Mouse (Mus musculus) small intestine, adult 2 months (tissue): ENCODE measurements at regions not wholly inside any gene's neighbourhood (a gene's known extent, or its start where the extent isn't known, plus 50 kb on each side); places are given as distances from the start of the nearest gene placed in this dataset.
"Not testable (repeated sequence)": the region's sequence is repeated elsewhere in the genome, so short reads cannot be mapped to it uniquely, and the experiment has no call there.

ENCODE experiments used
- H3K27ac ChIP-seq: fragments of 200-500 bp; 2 replicates; pipeline ENCODE4 v1.5.1; 2012; ENCODE audit warnings: low read depth, low read length, control low read depth, inconsistent platforms; ENCODE audit not compliant: insufficient read depth
- H3K27me3 ChIP-seq: fragments of 200-500 bp; 2 replicates; pipeline ENCODE4 v1.6.1; 2012; ENCODE audit warnings: mild to moderate bottlenecking, moderate library complexity, low read length, inconsistent platforms; ENCODE audit not compliant: control insufficient read depth, insufficient read depth
- H3K36me3 ChIP-seq: fragments of 200-500 bp; 2 replicates; pipeline ENCODE4 v1.6.1; 2012; ENCODE audit warnings: mild to moderate bottlenecking, low read length, control low read depth, inconsistent platforms; ENCODE audit not compliant: control insufficient read depth, insufficient read depth
- H3K4me1 ChIP-seq: fragments of 200-500 bp; 2 replicates; pipeline ENCODE4 v1.6.1; 2012; ENCODE audit warnings: low read length, inconsistent platforms, mixed read lengths; ENCODE audit not compliant: control insufficient read depth, insufficient read depth, insufficient read length
- H3K4me3 ChIP-seq: fragments of 200-500 bp; 2 replicates; pipeline ENCODE4 v1.5.1; 2012; ENCODE audit warnings: low read depth, mild to moderate bottlenecking, control low read depth, inconsistent platforms, low read length, moderate library complexity
- CTCF ChIP-seq: fragments of 200-500 bp; IDR thresholded peaks from 2 replicates; pipeline ENCODE4 v1.5.1; 2012; ENCODE audit warnings: low read depth, mild to moderate bottlenecking, control low read depth, inconsistent platforms, low read length, moderate library complexity, mixed read lengths; ENCODE audit not compliant: insufficient replicate concordance, insufficient read length; ENCODE audit errors: extremely low read depth
- POLR2A ChIP-seq: fragments of 200-500 bp; IDR thresholded peaks from 2 replicates; pipeline ENCODE4 v1.6.1; 2012; ENCODE audit warnings: low read depth, mild to moderate bottlenecking, control low read depth, inconsistent platforms, low read length, moderate library complexity
- WGBS: fragments of 180-500 bp; shearing (Covaris S2); methylation state at CpG from one replicate; pipeline ENCODE4 v1.1.7; 2018; 5-methylcytosine and 5-hydroxymethylcytosine counted together

DNA sequence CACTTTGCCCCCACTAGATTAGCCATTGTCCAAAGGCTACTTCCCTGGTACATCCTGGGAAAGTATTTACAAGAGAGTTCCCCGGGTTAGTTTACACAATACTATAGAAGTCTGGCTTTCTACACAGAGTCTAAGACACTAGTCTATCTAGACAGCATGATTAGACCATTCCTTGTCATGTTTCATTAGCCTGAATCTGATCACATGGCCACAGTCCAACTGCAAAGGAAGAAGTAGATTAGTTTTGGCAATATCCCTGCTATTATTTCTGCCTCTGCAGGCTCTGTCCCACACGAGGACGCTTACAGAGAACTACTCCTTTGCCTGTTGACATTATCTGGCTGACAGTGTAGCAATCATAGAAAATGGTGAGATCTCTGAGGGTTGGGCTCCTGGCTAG lies 144.2 kb downstream of the Nuak1 start:
- Histone ChIP-seq H3K4me3 (no peak overlapping the region), H3K27ac (no peak overlapping the region), H3K36me3 (no peaks in the 10 kb centered on the region), H3K27me3 (no peaks in the 10 kb centered on the region), H3K4me1 (no peaks in the 10 kb centered on the region)
- TF ChIP-seq CTCF, result no peak
- no peak for TF ChIP-seq POLR2A
- 44% methylated on average over 3 of the region's 3 CpGs for WGBS

DNA sequence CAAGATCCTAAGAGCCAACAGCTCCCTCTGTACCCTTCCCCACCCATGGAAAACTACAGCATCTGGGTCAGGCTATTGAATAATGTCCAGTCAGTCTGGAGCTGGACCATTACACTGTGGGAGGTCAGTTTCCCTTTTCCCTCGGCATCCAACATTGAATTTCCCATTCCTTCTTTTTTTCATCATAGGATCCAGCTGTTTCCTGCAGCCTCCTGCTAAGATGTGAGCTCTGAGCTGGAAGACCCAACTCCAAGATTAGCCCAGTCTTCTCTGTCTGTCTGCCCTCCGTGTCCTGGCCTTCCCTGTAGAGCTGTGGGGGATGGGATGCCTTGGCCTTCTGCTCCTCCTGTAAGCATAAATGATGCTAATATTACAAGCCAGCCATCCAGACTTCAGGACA lies 138.8 kb downstream of the Nuak1 start:
- Histone ChIP-seq H3K4me1 (no peaks in the 10 kb centered on the region), H3K27ac (no peak overlapping the region), H3K4me3 (no peak overlapping the region), H3K27me3 (no peaks in the 10 kb centered on the region), H3K36me3 (no peaks in the 10 kb centered on the region)
- 69% methylated on average over 2 of the region's 2 CpGs for WGBS
- no peak for TF ChIP-seq POLR2A
- no peak for TF ChIP-seq CTCF

DNA sequence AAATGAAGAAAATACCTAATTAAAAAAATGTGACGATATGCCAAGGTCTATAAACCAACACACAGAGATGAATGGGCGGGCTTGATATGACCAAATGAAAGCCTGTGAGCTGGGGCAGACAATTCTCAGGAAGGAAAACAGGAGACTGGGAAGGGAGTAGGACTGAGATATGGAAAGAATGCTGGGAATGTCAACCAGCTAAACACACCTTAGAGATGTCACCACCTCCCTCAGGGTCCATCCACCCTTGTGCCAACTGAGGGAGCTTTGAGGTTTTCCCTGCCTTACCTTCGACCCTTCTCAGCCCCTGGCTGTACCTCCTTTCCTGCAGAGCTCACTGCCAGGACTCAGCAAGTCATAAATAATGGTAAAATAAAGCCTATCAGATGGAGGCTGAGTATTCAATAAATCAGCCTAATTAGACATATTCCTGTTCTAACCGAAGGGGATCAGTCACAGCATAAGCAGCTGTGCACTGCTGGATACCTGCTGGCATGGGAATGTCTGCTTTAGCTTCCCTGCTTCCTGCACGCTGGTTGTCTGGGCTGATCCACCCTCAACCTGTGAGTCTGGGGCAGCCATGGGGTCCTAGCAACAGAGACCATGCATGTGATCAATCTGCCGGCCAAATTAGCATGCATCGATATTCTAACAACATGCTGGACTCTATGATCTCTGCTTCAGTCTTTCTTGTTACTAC lies 137.4 kb downstream of the Nuak1 start:
- Histone ChIP-seq H3K4me1 (no peaks in the 10 kb centered on the region), H3K36me3 (no peaks in the 10 kb centered on the region), H3K27me3 (no peaks in the 10 kb centered on the region), H3K27ac (no peak overlapping the region), H3K4me3 (no peak overlapping the region)
- 44% methylated on average over 7 of the region's 7 CpGs for WGBS
- TF ChIP-seq CTCF (no peak), POLR2A (no peak)

DNA sequence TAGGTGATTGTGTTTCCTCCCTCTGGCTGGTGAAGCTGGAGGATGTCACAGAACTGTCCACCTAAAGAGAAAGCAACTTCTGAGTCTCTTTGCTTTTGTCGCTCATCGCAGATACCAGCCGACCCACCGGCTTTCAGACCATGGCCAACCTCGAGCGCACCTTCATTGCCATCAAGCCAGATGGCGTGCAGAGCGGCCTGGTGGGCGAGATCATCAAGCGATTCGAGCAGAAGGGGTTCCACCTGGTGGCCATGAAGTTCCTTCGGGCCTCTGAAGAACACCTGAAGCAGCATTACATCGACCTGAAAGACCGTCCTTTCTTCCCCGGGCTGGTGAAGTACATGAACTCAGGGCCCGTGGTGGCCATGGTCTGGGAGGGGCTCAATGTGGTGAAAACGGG lies 131.7 kb downstream of the Nuak1 start:
- H3K27ac ChIP-seq, H3K36me3 ChIP-seq, H3K27me3 ChIP-seq, H3K4me3 ChIP-seq, H3K4me1 ChIP-seq: not testable (repeated sequence)
- 90% methylated on average over 17 of the region's 17 CpGs for WGBS

DNA sequence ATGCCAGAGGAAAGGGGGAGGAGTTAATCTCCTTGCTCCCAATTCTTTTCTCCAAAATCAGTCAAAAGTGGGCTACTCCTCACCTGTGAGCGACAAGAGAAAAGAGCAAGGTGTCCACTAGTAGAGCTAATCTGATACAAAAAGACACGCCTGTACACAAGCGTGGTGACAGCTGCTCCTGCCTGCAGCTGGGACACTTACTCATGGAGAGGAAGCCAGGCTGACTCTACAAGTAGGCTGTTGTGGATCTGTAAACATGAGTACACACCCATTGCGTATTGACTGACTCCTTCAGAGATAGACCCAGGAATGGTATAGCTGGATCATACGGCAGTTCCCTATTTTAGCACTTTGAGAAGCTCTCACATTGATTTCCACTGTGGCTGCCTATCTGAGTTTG lies 129.7 kb downstream of the Nuak1 start:
- WGBS, result 64% methylated on average over 5 of the region's 5 CpGs

DNA sequence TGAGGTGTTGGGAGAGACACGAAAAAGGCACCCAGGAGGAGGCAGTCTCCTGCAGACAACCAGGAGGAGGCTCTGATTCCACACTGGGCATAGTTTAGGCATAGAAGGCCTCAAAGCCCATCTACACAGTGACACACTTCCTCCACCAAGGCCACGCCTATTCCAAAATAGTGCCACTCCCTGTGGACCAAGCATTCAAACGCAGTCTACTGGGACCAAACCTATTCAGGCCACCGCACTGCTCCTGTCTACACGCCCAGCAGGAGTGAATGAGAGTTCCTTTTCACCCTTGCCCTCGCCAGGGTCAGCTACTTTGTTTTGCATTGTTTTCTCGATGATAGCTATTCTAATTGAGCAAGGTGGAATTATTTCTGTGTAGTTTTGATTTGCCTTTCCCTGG lies 127.7 kb downstream of the Nuak1 start:
- 66% methylated on average over 7 of the region's 7 CpGs for WGBS
- H3K36me3 ChIP-seq, result no peaks in the 10 kb centered on the region
- H3K4me1 ChIP-seq, result 0 out of 2 replicates have a peak, but pooled peaks cover 2% of the 10 kb centered on the region
- TF ChIP-seq CTCF, result no peak
- no peak overlapping the region for H3K27ac ChIP-seq
- no peaks in the 10 kb centered on the region for H3K27me3 ChIP-seq
- no peak overlapping the region for H3K4me3 ChIP-seq

More for the DNA sequence above, 129.7 kb downstream of the Nuak1 start:
- Histone ChIP-seq H3K36me3 (no peaks in the 10 kb centered on the region), H3K27me3 (no peaks in the 10 kb centered on the region), H3K4me1 (0 out of 2 replicates have a peak, but pooled peaks cover 2% of the 10 kb centered on the region), H3K27ac (no peak overlapping the region), H3K4me3 (no peak overlapping the region)
- no peak for TF ChIP-seq CTCF
- TF ChIP-seq POLR2A, result no peak

DNA sequence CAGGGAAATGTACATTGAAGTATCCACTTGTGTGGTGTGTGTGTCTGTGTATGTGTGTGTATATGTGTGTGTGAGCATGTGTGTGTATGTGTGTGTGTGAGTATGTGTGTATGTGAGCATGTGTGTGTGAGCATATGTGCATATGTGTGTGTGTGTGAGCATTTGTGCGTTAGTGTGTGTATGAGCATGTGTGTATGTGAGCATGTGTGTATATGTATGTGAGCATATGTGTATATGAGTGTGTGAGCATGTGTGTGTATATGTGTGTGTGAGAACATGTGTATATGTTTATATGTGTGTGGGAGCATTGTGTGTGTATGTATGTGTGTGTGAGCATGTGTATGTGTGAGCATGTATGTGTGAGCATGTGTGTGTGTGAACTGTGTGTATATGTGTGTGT lies 123.5 kb downstream of the Nuak1 start:
- no peak for TF ChIP-seq POLR2A
- no peak for TF ChIP-seq CTCF
- H3K4me3 ChIP-seq, result no peak overlapping the region
- 94% methylated on average over 1 of the region's 1 CpGs for WGBS
- H3K27me3 ChIP-seq, result no peaks in the 10 kb centered on the region
- H3K36me3 ChIP-seq, result no peaks in the 10 kb centered on the region
- 0 out of 2 replicates have a peak, but pooled peaks cover 2% of the 10 kb centered on the region for H3K4me1 ChIP-seq
- no peak overlapping the region for H3K27ac ChIP-seq
